Mouse (Mus musculus) small intestine, adult 2 months (tissue): ENCODE data around the gene Rnf13. TPM values are rescaled to one million over a fixed set of nuclear protein-coding genes. Genes with fewer than 3 reads are reported as not detected.
"Not testable (repeated sequence)": the region's sequence is repeated elsewhere in the genome, so short reads cannot be mapped to it uniquely, and the experiment has no call there.

Experiments
- H3K27ac ChIP-seq: fragments of 200-500 bp; 2 replicates; pipeline ENCODE4 v1.5.1; 2012; ENCODE audit warnings: low read depth, low read length, control low read depth, inconsistent platforms; ENCODE audit not compliant: insufficient read depth
- H3K27me3 ChIP-seq: fragments of 200-500 bp; 2 replicates; pipeline ENCODE4 v1.6.1; 2012; ENCODE audit warnings: mild to moderate bottlenecking, moderate library complexity, low read length, inconsistent platforms; ENCODE audit not compliant: control insufficient read depth, insufficient read depth
- H3K36me3 ChIP-seq: fragments of 200-500 bp; 2 replicates; pipeline ENCODE4 v1.6.1; 2012; ENCODE audit warnings: mild to moderate bottlenecking, low read length, control low read depth, inconsistent platforms; ENCODE audit not compliant: control insufficient read depth, insufficient read depth
- H3K4me1 ChIP-seq: fragments of 200-500 bp; 2 replicates; pipeline ENCODE4 v1.6.1; 2012; ENCODE audit warnings: low read length, inconsistent platforms, mixed read lengths; ENCODE audit not compliant: control insufficient read depth, insufficient read depth, insufficient read length
- H3K4me3 ChIP-seq: fragments of 200-500 bp; 2 replicates; pipeline ENCODE4 v1.5.1; 2012; ENCODE audit warnings: low read depth, mild to moderate bottlenecking, control low read depth, inconsistent platforms, low read length, moderate library complexity
- CTCF ChIP-seq: fragments of 200-500 bp; IDR thresholded peaks from 2 replicates; pipeline ENCODE4 v1.5.1; 2012; ENCODE audit warnings: low read depth, mild to moderate bottlenecking, control low read depth, inconsistent platforms, low read length, moderate library complexity, mixed read lengths; ENCODE audit not compliant: insufficient replicate concordance, insufficient read length; ENCODE audit errors: extremely low read depth
- POLR2A ChIP-seq: fragments of 200-500 bp; IDR thresholded peaks from 2 replicates; pipeline ENCODE4 v1.6.1; 2012; ENCODE audit warnings: low read depth, mild to moderate bottlenecking, control low read depth, inconsistent platforms, low read length, moderate library complexity
- WGBS: fragments of 180-500 bp; shearing (Covaris S2); methylation state at CpG from one replicate; pipeline ENCODE4 v1.1.7; 2018; 5-methylcytosine and 5-hydroxymethylcytosine counted together
- polyA plus RNA-seq: library from polyadenylated mRNA; depleted of rRNA; stranded (reverse); fragments of >200 nt; gene quantifications from 2 replicates; pipeline ENCODE4 v1.2.3, GENCODE M21; 2012

The Rnf13 gene
- polyA plus RNA-seq, 1 experiment = 29.1 TPM

DNA sequence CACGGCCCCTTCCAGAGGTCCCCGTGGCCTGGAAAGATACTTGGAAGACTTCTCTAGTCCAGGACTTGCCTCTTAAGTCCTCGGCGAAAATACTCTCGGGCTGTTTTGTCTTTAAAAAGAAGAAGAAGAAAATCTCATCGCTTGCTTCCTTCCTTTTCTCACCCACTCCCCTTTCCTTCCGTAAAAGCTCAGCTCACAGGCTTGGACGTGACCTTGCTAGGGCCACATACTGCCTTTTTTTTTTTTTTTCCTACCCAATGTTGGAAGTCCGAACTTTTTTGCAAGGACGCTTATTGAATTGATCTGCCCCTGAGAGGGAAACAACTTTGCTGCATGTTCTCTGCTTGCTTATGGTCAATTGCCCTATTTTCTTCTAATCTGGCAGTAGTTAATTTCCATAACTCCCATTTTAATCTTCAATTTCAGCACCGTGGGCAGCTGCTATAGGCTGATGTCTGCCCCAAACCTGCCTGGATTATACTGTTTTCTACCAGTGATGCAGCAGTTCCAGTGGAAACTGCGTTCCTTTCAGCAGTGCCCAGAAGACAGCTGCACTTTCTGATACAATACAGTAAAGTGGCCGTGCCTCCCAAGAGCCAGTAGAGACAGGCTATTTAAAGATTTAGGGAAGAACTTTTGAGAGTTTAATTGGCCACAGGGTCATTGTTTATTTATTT lies 695 bp downstream of the Rnf13 start:
- H3K4me3 ChIP-seq = peak overlapping the region; percentile 90
- no peaks in the 10 kb centered on the region for H3K27me3 ChIP-seq
- WGBS = 2% methylated on average over 13 of the region's 13 CpGs
- no peak for TF ChIP-seq POLR2A
- TF ChIP-seq CTCF = no peak
- peak overlapping the region; percentile 97 for H3K27ac ChIP-seq
- 0 out of 2 replicates have a peak, but pooled peaks cover 2% of the 10 kb centered on the region for H3K4me1 ChIP-seq
- no peaks in the 10 kb centered on the region for H3K36me3 ChIP-seq

DNA sequence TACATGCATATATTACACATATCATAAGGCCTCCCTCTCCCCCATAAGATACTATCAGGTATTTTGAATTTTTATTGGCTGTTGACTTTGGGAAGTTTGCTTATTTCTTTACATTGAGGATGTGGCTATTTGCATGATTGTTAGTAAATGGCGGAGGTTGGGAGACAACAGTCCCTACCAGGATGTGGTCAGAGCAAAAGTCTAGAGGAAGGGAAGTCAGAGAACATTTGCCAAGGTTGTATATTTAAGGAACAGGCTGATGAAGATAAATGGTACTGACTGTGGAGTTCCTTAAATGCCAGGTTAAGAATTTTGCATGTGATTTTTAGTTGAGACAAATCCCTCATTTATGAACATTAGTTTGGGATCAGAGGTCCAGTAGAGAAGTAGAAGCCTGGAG lies 4.0 kb downstream of the Rnf13 start:
- Histone ChIP-seq H3K27ac (no peak overlapping the region), H3K4me3 (no peak overlapping the region), H3K27me3 (no peaks in the 10 kb centered on the region), H3K4me1 (0 out of 2 replicates have a peak, but pooled peaks cover 2% of the 10 kb centered on the region), H3K36me3 (no peaks in the 10 kb centered on the region)
- TF ChIP-seq POLR2A (no peak), CTCF (no peak)
- WGBS = 83% methylated on average over 1 of the region's 1 CpGs

DNA sequence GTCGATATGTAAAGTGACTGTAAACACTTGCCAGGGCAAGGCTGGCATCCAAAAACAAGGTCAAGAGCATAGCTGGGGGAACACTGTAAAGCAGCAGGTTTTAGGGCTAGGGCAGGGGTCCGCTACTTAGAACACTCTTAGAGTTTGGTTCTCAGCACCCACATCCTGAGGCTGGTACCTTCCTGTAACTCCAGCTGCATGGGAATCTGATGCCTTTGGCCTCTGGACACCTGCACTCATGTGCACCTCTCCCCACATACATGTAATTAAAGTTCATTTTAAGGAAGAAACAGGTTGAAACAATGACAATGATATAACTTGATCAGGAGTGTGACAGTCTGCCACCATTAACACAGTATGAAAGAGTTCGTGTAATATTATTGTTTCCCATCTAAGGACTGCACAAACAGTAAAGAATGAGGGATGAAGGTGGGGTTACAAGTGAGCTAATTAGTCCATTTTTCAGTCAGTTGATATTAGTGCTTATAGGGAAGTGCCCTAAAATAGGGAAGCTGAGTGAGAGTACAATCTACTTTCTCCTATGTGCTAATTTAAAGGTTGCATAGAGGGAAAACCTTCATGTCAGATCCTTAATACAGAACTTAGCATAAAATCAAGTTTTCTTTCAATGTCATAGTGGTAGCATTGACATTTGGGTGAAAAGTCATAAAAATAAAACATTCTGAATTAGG lies 12.9 kb downstream of the Rnf13 start:
- Histone ChIP-seq H3K36me3 (no peaks in the 10 kb centered on the region), H3K4me3 (no peak overlapping the region), H3K27me3 (no peaks in the 10 kb centered on the region), H3K27ac (no peak overlapping the region), H3K4me1 (peaks cover 7% of the 10 kb centered on the region)
- WGBS = 96% methylated on average over 3 of the region's 3 CpGs
- TF ChIP-seq CTCF (no peak), POLR2A (no peak)

DNA sequence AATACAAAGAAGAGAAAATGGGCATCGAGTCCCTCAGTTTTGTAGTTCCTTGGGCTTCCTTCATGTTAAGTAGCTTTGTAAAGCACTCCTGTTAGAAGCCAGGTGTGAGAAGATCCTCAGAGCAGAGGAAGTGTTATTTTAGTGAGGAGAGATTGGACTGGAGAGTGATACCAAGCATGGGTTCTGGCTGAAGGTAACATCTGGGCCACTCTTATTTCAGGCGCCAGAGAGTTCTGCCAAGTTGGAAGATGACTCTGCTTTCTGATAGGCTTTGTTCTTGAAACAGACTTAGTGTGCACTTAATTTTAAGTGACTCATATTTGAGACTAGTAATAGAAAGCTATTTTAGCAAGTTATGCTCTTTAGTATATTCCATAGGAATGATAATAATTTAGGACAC lies 41.1 kb downstream of the Rnf13 start:
- Histone ChIP-seq H3K36me3 (peaks cover 12% of the 10 kb centered on the region), H3K4me3 (no peak overlapping the region), H3K27ac (no peak overlapping the region), H3K27me3 (no peaks in the 10 kb centered on the region), H3K4me1 (no peaks in the 10 kb centered on the region)
- WGBS = 92% methylated on average over 2 of the region's 2 CpGs
- TF ChIP-seq CTCF = no peak
- no peak for TF ChIP-seq POLR2A

DNA sequence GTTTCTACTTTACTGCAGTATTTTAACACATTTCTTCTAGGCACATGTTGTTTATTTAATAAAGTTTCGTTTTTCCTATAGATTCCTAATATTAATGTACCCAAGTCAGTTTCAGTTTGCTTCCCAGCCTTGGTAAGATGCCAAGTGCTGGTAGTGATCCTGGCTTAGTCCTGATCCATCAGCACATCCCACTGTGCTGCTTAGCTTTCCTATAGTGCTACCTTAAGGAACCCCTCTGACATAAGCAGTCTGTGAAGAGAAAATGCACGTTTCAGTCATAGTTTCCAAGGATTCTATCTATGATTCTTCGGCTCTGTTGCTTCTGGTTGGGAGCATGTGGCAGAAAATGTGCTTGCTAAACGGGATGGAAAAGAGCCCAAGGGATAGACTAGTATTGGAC lies 52.6 kb downstream of the Rnf13 start:
- Histone ChIP-seq H3K36me3 (no peaks in the 10 kb centered on the region), H3K27ac (no peak overlapping the region), H3K27me3 (no peaks in the 10 kb centered on the region), H3K4me1 (peaks cover 2% of the 10 kb centered on the region; the same call in 1 of the 2 replicates), H3K4me3 (no peak overlapping the region)
- TF ChIP-seq POLR2A = no peak
- TF ChIP-seq CTCF = no peak
- 83% methylated on average over 4 of the region's 4 CpGs for WGBS

DNA sequence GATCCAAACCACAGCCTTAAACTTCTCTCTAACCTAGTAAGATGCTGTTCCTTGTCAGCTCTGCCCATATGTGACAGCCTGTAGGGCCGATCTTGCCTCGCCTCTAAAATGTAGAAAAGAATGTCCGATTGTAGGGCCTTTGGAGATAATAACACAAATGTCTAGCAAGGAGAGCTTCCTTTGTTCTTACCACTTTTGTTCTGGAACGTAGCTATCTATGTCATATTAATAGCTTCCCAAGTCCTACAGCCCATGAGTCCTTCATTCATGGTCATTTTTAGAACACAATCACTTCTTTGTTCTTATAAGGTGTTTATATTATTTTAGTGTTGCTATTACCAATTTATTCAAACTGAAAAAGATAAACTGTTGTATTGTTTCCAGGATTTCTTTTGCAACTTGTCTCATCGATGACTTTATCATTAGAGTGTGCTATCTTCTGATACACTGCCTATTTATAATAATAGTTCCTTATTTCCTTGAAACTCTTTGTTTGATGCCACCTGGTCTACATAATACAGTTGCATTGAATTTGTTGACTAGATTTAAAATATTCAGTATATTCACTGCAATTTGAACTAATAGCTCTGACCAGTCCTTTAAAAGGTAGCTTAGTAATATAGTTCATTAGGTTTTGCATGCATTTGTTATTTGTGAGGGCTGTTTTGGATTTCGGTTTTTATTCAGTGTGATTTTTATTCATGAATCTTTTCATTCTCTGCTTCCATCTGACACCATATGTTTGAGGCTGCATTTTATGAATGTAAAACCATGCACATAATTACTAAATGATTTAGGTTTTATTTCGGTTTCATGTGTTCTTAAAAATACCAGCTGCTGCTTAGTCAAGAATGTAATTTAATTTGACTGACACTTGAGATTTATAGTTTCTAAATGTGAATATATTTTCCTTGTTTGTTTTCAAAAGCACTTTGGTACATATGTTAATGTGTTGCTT lies 53.4 kb downstream of the Rnf13 start:
- 79% methylated on average over 7 of the region's 7 CpGs for WGBS
- no peak overlapping the region for H3K4me3 ChIP-seq
- no peaks in the 10 kb centered on the region for H3K36me3 ChIP-seq
- peaks cover 7% of the 10 kb centered on the region for H3K4me1 ChIP-seq
- H3K27me3 ChIP-seq = no peaks in the 10 kb centered on the region
- no peak overlapping the region for H3K27ac ChIP-seq
- TF ChIP-seq POLR2A (no peak), CTCF (no peak)

DNA sequence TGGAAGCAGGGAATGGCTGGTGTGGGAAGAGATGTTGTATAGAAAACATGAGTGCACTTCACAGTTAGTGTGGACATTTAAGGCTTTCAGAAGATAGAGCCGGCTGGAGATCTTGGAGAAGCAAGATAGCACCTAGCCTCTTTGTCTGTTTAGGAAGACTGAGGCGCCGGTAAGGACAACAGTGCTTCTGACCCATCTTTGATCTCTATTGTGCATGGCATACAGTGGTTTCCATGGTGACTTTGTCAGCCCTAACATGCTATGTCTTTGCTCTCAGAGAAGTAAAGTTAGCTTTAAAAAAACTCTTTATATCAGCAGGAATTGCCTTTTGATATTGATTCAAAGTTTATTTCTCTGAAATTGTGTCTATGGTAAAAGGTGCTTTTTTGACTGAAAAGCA lies 55.2 kb downstream of the Rnf13 start:
- WGBS = 89% methylated on average over 3 of the region's 3 CpGs
- Histone ChIP-seq H3K4me3 (no peak overlapping the region), H3K27ac (no peak overlapping the region), H3K27me3 (no peaks in the 10 kb centered on the region), H3K4me1 (peaks cover 5% of the 10 kb centered on the region), H3K36me3 (no peaks in the 10 kb centered on the region)
- TF ChIP-seq POLR2A (no peak), CTCF (no peak)

DNA sequence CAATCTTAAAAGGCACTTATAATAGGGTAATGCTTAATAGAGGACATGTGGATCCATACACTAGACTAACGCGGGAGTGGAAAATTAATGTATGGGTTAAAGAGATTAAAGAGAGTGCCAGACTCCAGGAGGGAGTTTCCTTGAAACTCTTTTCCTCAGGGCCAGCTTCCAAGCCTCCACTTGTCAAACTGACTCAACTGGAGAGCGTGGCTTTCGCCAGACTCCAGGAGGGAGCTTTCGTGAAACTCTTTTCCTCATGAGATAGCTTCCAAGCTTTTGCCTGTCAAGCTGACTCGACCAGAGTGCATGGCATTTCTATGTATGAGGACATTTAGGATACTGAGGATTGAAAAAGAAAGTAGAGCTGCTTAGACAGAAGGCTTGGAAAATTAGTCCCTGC lies 59.2 kb downstream of the Rnf13 start:
- 33% methylated on average over 6 of the region's 6 CpGs for WGBS
- not testable (repeated sequence) for H3K4me1 ChIP-seq, H3K27me3 ChIP-seq, H3K36me3 ChIP-seq, H3K4me3 ChIP-seq
- peak overlapping the region; percentile 76 for H3K27ac ChIP-seq
